Mouse (Mus musculus): ENCODE measurements around the gene Foxg1. TPM values are rescaled to one million over a fixed set of nuclear protein-coding genes. Genes with fewer than 3 reads are reported as not detected.

Gene Foxg1
- polyA plus RNA-seq, 1 experiment from 2014 or later, result 0.06 TPM

DNA sequence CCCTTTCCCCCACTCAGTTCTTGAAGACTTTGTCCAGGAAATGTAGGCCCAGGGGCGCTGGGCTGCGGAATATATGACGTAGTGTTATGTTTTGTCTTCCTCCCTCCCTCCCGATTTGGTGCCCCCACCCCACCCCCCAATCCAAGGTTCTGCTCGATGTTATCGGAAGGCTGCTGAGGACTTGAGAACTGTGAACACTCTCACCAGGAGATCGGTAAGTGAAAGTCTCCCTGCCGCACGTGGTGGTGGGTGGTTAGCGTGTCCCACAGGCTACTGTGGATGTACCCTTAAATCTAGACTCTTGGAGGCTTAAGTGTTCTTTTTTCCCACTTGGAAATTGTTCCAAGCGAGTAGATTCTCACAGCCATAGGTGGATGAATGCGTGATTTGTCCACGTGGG, 7.8 kb downstream of the Foxg1 start:
- no peak overlapping the region for H3K4me2 ChIP-seq
- no peaks in the 10 kb centered on the region for H3K9me3 ChIP-seq
- no peaks in the 10 kb centered on the region for H3K36me3 ChIP-seq
- ATAC-seq (ENCODE audit: low read depth), result no peak
- peaks cover 87% of the 10 kb centered on the region for H3K27me3 ChIP-seq
- peaks cover 6% of the 10 kb centered on the region for H3K4me1 ChIP-seq (replicated peaks)
- H3K27ac ChIP-seq (replicated peaks), result no peak overlapping the region
- H3K4me3 ChIP-seq, result no peak overlapping the region
- H3K9ac ChIP-seq, result no peak overlapping the region
- 2% methylated on average over 13 of the region's 13 CpGs for WGBS

GRCm38 (mm10) chr12:49390926-49391304, 8.5 kb downstream of the Foxg1 start:
- Histone ChIP-seq H3K4me2 (peak overlapping the region; percentile 47), H3K9me3 (no peaks in the 10 kb centered on the region), H3K27ac (replicated peaks) (no peak overlapping the region), H3K36me3 (no peaks in the 10 kb centered on the region), H3K27me3 (peaks cover 85% of the 10 kb centered on the region), H3K4me3 (peak overlapping the region; percentile 15), H3K9ac (no peak overlapping the region), H3K4me1 (replicated peaks) (peaks cover 6% of the 10 kb centered on the region)
- WGBS, result 1% methylated on average over 9 of the region's 9 CpGs
- peak; percentile 25; the same call in 1 of the 2 replicates for ATAC-seq (ENCODE audit: low read depth)

DNA sequence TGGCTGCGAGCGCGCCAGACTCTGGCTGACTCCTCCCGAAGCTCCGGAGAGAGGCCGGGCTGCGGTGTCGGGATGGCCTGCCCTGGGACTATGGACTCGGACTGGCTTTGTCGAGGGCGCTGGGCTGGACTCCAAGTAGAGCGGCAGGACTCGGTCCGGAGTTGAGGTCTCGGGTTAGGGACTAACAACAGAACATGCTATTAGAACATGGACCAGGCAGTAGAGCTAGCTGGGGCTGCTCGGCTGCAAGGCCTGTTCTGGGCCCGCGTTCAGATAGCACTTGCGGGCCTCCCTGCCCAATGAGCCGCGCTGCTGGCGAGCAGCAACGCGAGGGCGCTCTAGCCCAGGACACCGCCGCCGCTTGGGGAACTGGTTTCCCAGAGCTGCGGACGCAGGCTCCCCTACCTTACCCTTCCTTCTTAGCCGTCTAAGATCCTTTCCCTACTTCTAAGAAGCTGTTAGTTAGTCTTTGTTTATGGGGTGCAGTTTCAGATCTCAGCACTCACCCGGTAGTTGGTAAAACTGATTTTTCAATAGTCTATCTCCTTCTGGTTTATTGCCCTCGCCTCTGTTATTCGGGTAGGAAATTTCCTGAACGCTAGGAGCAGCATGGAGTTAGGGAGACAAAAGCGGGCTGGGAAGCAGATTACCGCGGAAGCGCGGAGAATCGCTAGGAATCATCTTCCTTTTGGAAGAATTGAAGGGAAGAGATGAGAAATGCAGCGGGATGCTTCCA, 9.0 kb downstream of the Foxg1 start:
- under 1% methylated on average over 42 of the region's 42 CpGs for WGBS

DNA sequence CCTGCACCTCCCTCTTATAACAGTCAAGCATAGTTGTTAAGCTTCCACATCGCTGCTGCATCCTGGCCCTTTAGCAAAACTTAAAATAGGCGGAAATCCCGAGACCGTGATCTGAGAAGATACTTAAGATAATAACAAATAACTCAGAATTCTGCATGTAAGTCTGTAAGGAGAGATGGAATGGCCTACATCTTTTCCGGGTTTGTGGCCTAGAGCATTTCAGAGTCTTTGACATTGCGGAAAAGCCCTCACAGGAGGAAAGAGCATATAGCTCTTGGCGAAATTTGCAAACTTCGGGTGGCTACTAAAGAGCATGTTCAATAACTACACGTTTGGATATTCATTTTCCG, 9.6 kb downstream of the Foxg1 start:
- ATAC-seq (ENCODE audit: low read depth), result no peak
- H3K4me3 ChIP-seq, result 0 out of 2 replicates have a peak overlapping the region, but pooled peaks have one; percentile 15

More for the DNA sequence above, 9.0 kb downstream of the Foxg1 start:
- Histone ChIP-seq H3K27ac (replicated peaks) (no peak overlapping the region), H3K4me3 (peak overlapping the region; percentile 15), H3K9ac (no peak overlapping the region), H3K9me3 (no peaks in the 10 kb centered on the region), H3K27me3 (peaks cover 83% of the 10 kb centered on the region), H3K36me3 (no peaks in the 10 kb centered on the region), H3K4me2 (peak overlapping the region; percentile 47), H3K4me1 (replicated peaks) (peaks cover 6% of the 10 kb centered on the region)
- peak; percentile 96 for ATAC-seq (ENCODE audit: low read depth)

DNA sequence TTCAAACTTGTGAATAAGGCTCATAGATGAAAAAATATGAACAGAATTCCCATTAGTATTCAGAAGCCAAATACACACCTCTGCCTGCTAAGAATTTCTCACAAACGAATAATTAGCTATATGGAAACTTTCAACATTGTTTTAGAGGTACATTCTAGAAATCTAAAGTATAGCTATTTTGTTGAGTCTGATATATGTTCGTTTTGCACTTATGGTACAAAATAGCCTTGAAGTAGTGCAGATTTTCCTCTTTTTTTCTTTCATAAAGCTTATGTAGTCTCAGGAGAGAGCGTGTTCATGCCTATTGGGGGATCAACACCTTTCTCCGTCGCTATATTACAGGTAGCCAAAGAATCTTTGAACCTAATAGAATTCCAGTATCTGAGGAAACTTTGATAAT, 10.4 kb downstream of the Foxg1 start:
- no peaks in the 10 kb centered on the region for H3K36me3 ChIP-seq
- H3K4me2 ChIP-seq, result no peak overlapping the region
- H3K27me3 ChIP-seq, result peaks cover 90% of the 10 kb centered on the region
- 5% methylated on average over 5 of the region's 5 CpGs for WGBS
- H3K9me3 ChIP-seq, result no peaks in the 10 kb centered on the region
- no peak overlapping the region for H3K27ac ChIP-seq (replicated peaks)
- no peak overlapping the region for H3K4me3 ChIP-seq
- peaks cover 6% of the 10 kb centered on the region for H3K4me1 ChIP-seq (replicated peaks)
- ATAC-seq (ENCODE audit: low read depth), result no peak
- no peak overlapping the region for H3K9ac ChIP-seq

More for the DNA sequence above, 9.6 kb downstream of the Foxg1 start:
- Histone ChIP-seq H3K4me1 (replicated peaks) (peaks cover 6% of the 10 kb centered on the region), H3K27ac (replicated peaks) (no peak overlapping the region), H3K9me3 (no peaks in the 10 kb centered on the region), H3K27me3 (peaks cover 84% of the 10 kb centered on the region), H3K9ac (no peak overlapping the region), H3K4me2 (peak overlapping the region; percentile 47; the same call in 1 of the 2 replicates), H3K36me3 (no peaks in the 10 kb centered on the region)
- WGBS, result 2% methylated on average over 10 of the region's 10 CpGs

- Histone ChIP-seq H3K9ac (no peak overlapping the region), H3K36me3 (no peaks in the 10 kb centered on the region)
- WGBS, result 7% methylated on average over 3 of the region's 3 CpGs
Observed at GRCm38 (mm10) chr12:49393639-49394038, 11.2 kb downstream of the Foxg1 start.

GRCm38 (mm10) chr12:49394181-49394580, 11.7 kb downstream of the Foxg1 start:
- WGBS, result 5% methylated on average over 1 of the region's 1 CpGs
- H3K36me3 ChIP-seq, result no peaks in the 10 kb centered on the region
- peaks cover 91% of the 10 kb centered on the region for H3K27me3 ChIP-seq
- H3K4me2 ChIP-seq, result no peak overlapping the region
- no peaks in the 10 kb centered on the region for H3K9me3 ChIP-seq
- H3K9ac ChIP-seq, result no peak overlapping the region
- no peak for ATAC-seq (ENCODE audit: low read depth)
- no peak overlapping the region for H3K4me3 ChIP-seq
- H3K27ac ChIP-seq (replicated peaks), result no peak overlapping the region
- peaks cover 6% of the 10 kb centered on the region for H3K4me1 ChIP-seq (replicated peaks)

More at GRCm38 (mm10) chr12:49393639-49394038, 11.2 kb downstream of the Foxg1 start:
- H3K9me3 ChIP-seq, result no peaks in the 10 kb centered on the region
- H3K4me1 ChIP-seq (replicated peaks), result peaks cover 6% of the 10 kb centered on the region
- H3K27me3 ChIP-seq, result peaks cover 92% of the 10 kb centered on the region
- H3K4me3 ChIP-seq, result no peak overlapping the region
- ATAC-seq (ENCODE audit: low read depth), result no peak
- no peak overlapping the region for H3K4me2 ChIP-seq
- no peak overlapping the region for H3K27ac ChIP-seq (replicated peaks)

- Histone ChIP-seq H3K36me3 (no peaks in the 10 kb centered on the region), H3K4me2 (no peak overlapping the region), H3K9me3 (no peaks in the 10 kb centered on the region), H3K9ac (no peak overlapping the region), H3K4me3 (no peak overlapping the region), H3K4me1 (replicated peaks) (peaks cover 6% of the 10 kb centered on the region), H3K27ac (replicated peaks) (no peak overlapping the region), H3K27me3 (peaks cover 89% of the 10 kb centered on the region)
- no peak for ATAC-seq (ENCODE audit: low read depth)
- under 1% methylated on average over 17 of the region's 17 CpGs for WGBS
Observed at GRCm38 (mm10) chr12:49394836-49395235, 12.4 kb downstream of the Foxg1 start.

DNA sequence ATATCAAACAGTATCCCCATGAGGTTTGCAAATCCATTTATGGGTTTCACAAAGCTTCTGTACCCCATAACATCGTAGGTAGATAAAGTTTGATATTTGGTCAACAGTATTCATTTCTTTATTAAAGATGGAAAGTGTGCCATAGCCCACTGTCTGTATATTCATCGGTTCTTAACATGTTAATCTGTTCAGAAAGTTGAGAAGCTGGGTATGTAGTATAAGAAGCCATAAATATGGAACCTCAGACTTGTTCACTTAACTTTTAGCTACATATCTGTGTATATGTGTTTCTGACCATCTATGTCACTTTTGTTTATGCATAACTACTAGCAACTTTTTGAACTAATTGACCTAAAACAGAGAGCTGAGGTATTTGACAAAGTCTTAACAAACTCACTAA, 13.5 kb downstream of the Foxg1 start:
- no peak for ATAC-seq (ENCODE audit: low read depth)

GRCm38 (mm10) chr12:49396776-49397175, 14.3 kb downstream of the Foxg1 start:
- peaks cover 89% of the 10 kb centered on the region for H3K27me3 ChIP-seq
- no peak overlapping the region for H3K4me2 ChIP-seq
- no peak overlapping the region for H3K9ac ChIP-seq
- H3K4me3 ChIP-seq, result no peak overlapping the region
- no peak for ATAC-seq (ENCODE audit: low read depth)
- no peak overlapping the region for H3K27ac ChIP-seq (replicated peaks)
- WGBS, result 42% methylated on average over 1 of the region's 1 CpGs
- H3K9me3 ChIP-seq, result no peaks in the 10 kb centered on the region
- H3K36me3 ChIP-seq, result no peaks in the 10 kb centered on the region
- peaks cover 11% of the 10 kb centered on the region for H3K4me1 ChIP-seq (replicated peaks)

More for the DNA sequence above, 13.5 kb downstream of the Foxg1 start:
- no peak overlapping the region for H3K9ac ChIP-seq
- H3K4me3 ChIP-seq, result no peak overlapping the region
- WGBS, result 14% methylated on average over 2 of the region's 2 CpGs
- H3K36me3 ChIP-seq, result no peaks in the 10 kb centered on the region
- peaks cover 89% of the 10 kb centered on the region for H3K27me3 ChIP-seq
- no peak overlapping the region for H3K27ac ChIP-seq (replicated peaks)
- peaks cover 8% of the 10 kb centered on the region for H3K4me1 ChIP-seq (replicated peaks)
- H3K9me3 ChIP-seq, result no peaks in the 10 kb centered on the region
- no peak overlapping the region for H3K4me2 ChIP-seq

DNA sequence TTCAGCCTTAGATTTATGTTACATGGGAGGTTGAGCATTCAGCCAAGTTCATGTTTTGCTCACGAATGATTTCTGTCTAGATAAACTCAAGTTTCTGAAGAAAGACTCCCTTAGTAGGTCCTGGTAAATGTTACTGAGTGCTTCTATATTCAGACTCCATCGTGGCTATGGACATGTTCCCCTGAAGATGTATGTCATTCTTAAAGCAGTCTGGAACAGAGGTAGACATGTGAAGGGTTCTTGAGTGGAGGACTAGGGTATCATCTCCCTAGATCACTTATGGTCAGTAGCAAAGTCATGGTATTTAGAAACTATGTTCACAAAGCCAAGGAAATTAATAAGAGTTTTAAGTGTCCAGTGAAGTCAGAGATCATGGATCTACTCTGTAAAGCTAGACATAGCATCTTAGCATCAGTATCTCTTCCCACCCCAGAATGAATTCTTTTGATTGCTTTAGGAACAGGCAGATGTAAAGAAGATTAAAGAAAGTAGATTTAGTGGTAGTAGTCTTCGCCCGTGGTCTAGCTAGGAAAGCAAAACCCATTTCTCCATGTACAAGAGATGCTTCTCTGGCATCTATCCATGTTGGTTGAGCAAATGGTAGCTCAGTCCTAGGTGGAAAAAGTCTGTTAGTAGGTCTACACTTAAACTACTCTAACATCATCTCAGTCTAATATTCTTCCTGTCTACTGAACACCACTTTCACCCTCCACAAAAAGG, 15.1 kb downstream of the Foxg1 start:
- Histone ChIP-seq H3K36me3 (no peaks in the 10 kb centered on the region), H3K9ac (no peak overlapping the region), H3K9me3 (no peaks in the 10 kb centered on the region), H3K4me3 (no peak overlapping the region), H3K4me2 (no peak overlapping the region), H3K27ac (replicated peaks) (no peak overlapping the region), H3K4me1 (replicated peaks) (peaks cover 12% of the 10 kb centered on the region), H3K27me3 (peaks cover 88% of the 10 kb centered on the region)
- no peak for ATAC-seq (ENCODE audit: low read depth)
- 19% methylated on average over 4 of the region's 4 CpGs for WGBS

GRCm38 (mm10) chr12:49398163-49398540, 15.7 kb downstream of the Foxg1 start:
- Histone ChIP-seq H3K4me2 (no peak overlapping the region), H3K27me3 (peaks cover 88% of the 10 kb centered on the region), H3K9me3 (no peaks in the 10 kb centered on the region), H3K27ac (replicated peaks) (no peak overlapping the region), H3K4me3 (no peak overlapping the region), H3K36me3 (no peaks in the 10 kb centered on the region), H3K9ac (no peak overlapping the region), H3K4me1 (replicated peaks) (peaks cover 12% of the 10 kb centered on the region)
- no peak for ATAC-seq (ENCODE audit: low read depth)
